Mouse (Mus musculus) heart, postnatal 0 days (tissue): Measurements from ENCODE around the gene Dixdc1.

Experiments
- CTCF ChIP-seq: IDR thresholded peaks from 2 replicates; pipeline ENCODE4 v1.5.1; 2016; ENCODE audit warnings: antibody characterized with exemption, control low read depth, low read depth
- EP300 ChIP-seq: IDR thresholded peaks from 2 replicates; pipeline ENCODE4 v1.6.1; 2016; ENCODE audit warnings: antibody characterized with exemption, low read depth

DNA sequence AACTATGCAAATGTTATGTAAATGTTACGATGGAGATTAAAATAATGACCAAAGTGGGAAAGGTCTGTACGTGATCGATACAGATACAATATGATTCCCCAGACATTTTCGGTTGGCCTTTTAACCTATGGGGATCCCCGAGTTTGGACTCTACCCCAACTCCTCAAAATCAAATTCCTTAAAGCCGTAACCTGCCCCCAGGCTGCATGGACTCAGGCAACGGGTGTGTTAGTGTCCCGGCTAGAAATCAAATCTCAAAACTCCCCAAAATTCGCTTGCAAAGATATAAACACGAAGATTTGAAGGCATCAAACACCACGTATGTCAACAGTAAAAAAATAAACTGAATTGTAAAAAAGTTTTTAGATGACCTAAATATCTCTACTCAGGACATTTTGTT is 123.2 kb downstream of the Dixdc1 start:
- no peak for TF ChIP-seq CTCF
- no peak for TF ChIP-seq EP300
